Mouse (Mus musculus) small intestine, adult 2 months (tissue): ENCODE data around the gene Ppil3. TPM values are rescaled to one million over a fixed set of nuclear protein-coding genes. Genes with fewer than 3 reads are reported as not detected.

Experiments
- H3K27ac ChIP-seq: fragments of 200-500 bp; 2 replicates; pipeline ENCODE4 v1.5.1; 2012; ENCODE audit warnings: low read depth, low read length, control low read depth, inconsistent platforms; ENCODE audit not compliant: insufficient read depth
- H3K27me3 ChIP-seq: fragments of 200-500 bp; 2 replicates; pipeline ENCODE4 v1.6.1; 2012; ENCODE audit warnings: mild to moderate bottlenecking, moderate library complexity, low read length, inconsistent platforms; ENCODE audit not compliant: control insufficient read depth, insufficient read depth
- H3K36me3 ChIP-seq: fragments of 200-500 bp; 2 replicates; pipeline ENCODE4 v1.6.1; 2012; ENCODE audit warnings: mild to moderate bottlenecking, low read length, control low read depth, inconsistent platforms; ENCODE audit not compliant: control insufficient read depth, insufficient read depth
- H3K4me1 ChIP-seq: fragments of 200-500 bp; 2 replicates; pipeline ENCODE4 v1.6.1; 2012; ENCODE audit warnings: low read length, inconsistent platforms, mixed read lengths; ENCODE audit not compliant: control insufficient read depth, insufficient read depth, insufficient read length
- H3K4me3 ChIP-seq: fragments of 200-500 bp; 2 replicates; pipeline ENCODE4 v1.5.1; 2012; ENCODE audit warnings: low read depth, mild to moderate bottlenecking, control low read depth, inconsistent platforms, low read length, moderate library complexity
- CTCF ChIP-seq: fragments of 200-500 bp; IDR thresholded peaks from 2 replicates; pipeline ENCODE4 v1.5.1; 2012; ENCODE audit warnings: low read depth, mild to moderate bottlenecking, control low read depth, inconsistent platforms, low read length, moderate library complexity, mixed read lengths; ENCODE audit not compliant: insufficient replicate concordance, insufficient read length; ENCODE audit errors: extremely low read depth
- POLR2A ChIP-seq: fragments of 200-500 bp; IDR thresholded peaks from 2 replicates; pipeline ENCODE4 v1.6.1; 2012; ENCODE audit warnings: low read depth, mild to moderate bottlenecking, control low read depth, inconsistent platforms, low read length, moderate library complexity
- WGBS: fragments of 180-500 bp; shearing (Covaris S2); methylation state at CpG from one replicate; pipeline ENCODE4 v1.1.7; 2018; 5-methylcytosine and 5-hydroxymethylcytosine counted together
- polyA plus RNA-seq: library from polyadenylated mRNA; depleted of rRNA; stranded (reverse); fragments of >200 nt; gene quantifications from 2 replicates; pipeline ENCODE4 v1.2.3, GENCODE M21; 2012

Ppil3 gene
- polyA plus RNA-seq, 1 experiment = 6.2 TPM

DNA sequence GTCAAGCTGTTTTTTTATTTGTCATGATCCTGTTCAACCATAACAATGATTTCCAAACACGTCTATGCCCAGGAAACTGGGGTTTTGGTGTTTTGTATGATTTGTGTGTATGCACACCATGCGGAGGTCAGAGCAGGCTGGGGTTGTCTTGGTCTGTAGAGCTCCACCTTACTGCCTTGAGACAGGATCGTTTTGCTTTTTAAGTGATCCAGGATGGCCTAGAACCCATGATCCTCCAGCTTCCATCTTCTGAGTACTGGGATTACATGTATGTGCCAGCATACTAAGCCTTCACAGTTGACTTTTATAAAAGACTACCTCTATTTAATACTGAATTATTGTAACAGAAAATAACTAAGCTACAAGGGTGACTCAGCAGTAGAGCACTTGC, 35.1 kb downstream of the Ppil3 start:
- H3K4me1 ChIP-seq = no peaks in the 10 kb centered on the region
- no peak overlapping the region for H3K27ac ChIP-seq
- H3K27me3 ChIP-seq = no peaks in the 10 kb centered on the region
- 72% methylated on average over 3 of the region's 3 CpGs for WGBS
- peaks cover 60% of the 10 kb centered on the region for H3K36me3 ChIP-seq
- no peak for TF ChIP-seq POLR2A
- no peak for TF ChIP-seq CTCF
- H3K4me3 ChIP-seq = no peak overlapping the region

DNA sequence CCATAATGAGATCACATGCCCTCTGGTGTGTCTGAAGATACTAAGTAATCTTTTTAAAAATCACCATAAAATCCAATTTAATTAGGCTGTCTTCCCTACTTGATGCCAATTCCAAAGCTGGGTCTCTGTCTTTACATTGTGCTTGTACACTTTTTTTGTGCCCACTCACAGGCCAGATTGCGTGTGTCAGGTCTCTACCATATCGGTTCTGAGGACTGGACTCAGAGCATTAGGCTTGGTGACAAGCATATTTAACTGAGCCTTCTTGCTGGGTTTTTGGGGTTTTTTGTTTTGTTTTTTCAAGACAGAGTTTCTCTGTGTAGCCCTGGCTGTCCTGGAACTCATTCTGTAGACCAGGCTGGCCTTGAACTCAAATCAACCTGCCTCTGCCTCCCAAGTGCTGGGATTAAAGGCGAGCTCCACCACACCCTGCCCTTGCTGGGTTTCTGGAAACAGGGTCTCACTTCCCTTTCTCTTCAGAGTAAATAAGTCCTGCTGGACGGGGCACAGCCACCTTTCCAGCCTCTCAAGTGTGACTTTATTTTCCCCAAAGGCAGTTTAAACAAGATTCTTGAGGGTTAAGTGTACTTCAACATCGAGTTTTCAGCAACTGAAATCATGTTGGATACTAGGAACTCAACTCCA, 35.6 kb downstream of the Ppil3 start:
- Histone ChIP-seq H3K27ac (no peak overlapping the region), H3K27me3 (no peaks in the 10 kb centered on the region), H3K4me1 (no peaks in the 10 kb centered on the region), H3K4me3 (no peak overlapping the region), H3K36me3 (peaks cover 56% of the 10 kb centered on the region)
- TF ChIP-seq POLR2A = no peak
- TF ChIP-seq CTCF = no peak
- WGBS = 73% methylated on average over 5 of the region's 5 CpGs

DNA sequence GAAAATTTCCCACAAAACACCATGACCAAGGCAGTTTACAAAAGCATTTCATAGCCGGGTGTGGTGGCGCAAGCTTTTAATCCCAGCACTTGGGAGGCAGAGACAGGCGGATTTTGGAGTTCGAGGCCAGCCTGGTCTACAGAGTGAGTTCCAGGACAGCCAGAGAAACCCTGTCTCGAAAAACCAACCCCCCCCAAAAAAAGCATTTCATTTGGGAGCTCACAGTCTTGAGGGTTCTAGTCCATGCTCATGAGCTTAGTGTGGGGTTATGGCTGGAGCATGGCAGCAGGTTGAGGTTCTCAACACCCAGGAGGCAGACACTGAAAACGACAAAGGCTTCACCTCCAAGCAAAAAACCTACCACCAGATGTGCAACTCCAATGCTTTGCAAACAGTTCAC, 37.1 kb downstream of the Ppil3 start:
- Histone ChIP-seq H3K36me3 (peaks cover 54% of the 10 kb centered on the region), H3K27ac (no peak overlapping the region), H3K27me3 (no peaks in the 10 kb centered on the region), H3K4me3 (no peak overlapping the region), H3K4me1 (no peaks in the 10 kb centered on the region)
- WGBS = 81% methylated on average over 6 of the region's 6 CpGs
- TF ChIP-seq POLR2A (no peak), CTCF (no peak)

DNA sequence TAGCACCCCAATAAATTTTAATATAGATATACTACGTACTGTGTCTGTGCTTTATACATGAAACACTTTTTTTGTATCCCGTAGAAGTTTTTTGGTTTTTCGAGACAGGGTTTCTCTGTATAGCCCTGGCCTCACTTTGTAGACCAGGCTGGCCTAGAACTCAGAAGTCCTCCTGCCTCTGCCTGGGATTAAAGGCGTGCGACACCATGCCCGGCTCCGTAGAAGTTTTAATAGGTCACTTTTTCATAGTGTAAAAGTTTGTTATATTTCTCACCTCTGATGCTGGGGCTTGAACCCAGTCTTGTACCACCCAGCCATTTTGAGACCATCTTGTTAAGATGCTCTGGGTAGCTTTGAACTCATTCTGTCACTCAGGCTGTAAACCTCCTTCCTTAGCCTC, 38.0 kb downstream of the Ppil3 start:
- Histone ChIP-seq H3K27me3 (no peaks in the 10 kb centered on the region), H3K4me3 (no peak overlapping the region), H3K36me3 (peaks cover 55% of the 10 kb centered on the region), H3K27ac (no peak overlapping the region), H3K4me1 (no peaks in the 10 kb centered on the region)
- TF ChIP-seq CTCF (no peak), POLR2A (no peak)
- WGBS = 97% methylated on average over 7 of the region's 7 CpGs

DNA sequence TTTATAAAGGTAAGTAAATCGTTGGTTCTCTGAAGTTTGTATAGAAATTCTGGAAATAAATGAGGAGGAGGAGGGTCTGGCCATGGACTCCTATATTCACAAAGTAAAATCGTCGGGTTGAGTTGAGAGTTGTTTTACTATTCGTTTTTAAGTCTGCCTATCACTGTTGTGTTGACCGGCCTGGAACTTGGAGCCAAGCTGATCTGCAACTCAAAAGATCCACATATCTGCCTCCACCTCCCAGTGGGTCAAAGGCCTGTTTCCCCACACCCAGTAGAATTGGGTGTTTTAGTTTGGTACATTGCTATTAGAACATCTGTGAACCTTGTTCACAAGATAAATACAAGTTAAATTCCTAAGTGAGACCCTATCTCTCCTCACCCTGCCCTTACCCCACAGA, 41.5 kb downstream of the Ppil3 start:
- Histone ChIP-seq H3K27me3 (no peaks in the 10 kb centered on the region), H3K36me3 (peaks cover 60% of the 10 kb centered on the region), H3K4me3 (no peak overlapping the region), H3K4me1 (no peaks in the 10 kb centered on the region), H3K27ac (no peak overlapping the region)
- WGBS = 85% methylated on average over 5 of the region's 5 CpGs
- no peak for TF ChIP-seq POLR2A
- TF ChIP-seq CTCF = no peak

DNA sequence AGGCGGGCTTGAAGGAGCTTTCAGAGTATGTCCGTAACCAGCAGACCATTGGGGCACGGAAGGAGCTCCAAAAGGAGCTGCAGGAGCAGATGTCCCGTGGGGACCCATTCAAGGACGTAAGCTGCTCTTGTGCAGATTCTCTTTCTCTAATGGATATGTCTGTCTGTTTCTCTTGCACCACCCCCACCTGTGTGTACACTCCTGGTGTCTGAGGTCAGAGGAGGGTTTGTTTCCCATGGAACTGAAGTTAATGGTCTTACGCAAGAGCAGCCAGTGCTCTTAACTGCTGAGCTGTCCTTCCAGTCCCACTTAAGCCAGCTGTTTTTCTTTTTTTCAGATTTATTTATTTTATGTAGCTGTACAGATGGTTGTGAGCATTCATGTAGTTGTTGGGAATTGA, 43.9 kb downstream of the Ppil3 start:
- WGBS = 90% methylated on average over 6 of the region's 6 CpGs
- no peak overlapping the region for H3K27ac ChIP-seq
- no peaks in the 10 kb centered on the region for H3K4me1 ChIP-seq
- peaks cover 71% of the 10 kb centered on the region for H3K36me3 ChIP-seq
- no peak for TF ChIP-seq POLR2A
- no peak for TF ChIP-seq CTCF
- no peak overlapping the region for H3K4me3 ChIP-seq
- H3K27me3 ChIP-seq = no peaks in the 10 kb centered on the region

DNA sequence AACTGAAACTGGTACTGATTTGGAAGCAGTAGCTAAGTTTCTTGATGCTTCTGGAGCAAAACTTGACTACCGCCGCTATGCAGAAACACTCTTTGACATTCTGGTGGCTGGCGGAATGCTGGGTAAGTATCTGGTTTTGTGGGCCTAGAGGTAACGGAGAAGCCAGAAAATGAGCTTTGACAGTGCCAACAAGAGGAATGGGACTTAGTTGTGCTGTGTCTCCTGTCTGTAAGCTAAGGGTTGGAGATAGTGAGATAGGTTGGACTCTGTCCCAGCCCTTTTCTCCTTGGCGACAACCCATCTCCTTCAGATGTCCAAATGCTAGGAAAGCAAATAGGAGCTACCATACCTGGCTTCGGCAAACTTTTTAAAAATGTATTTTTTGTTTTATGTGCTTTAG, 47.6 kb downstream of the Ppil3 start:
- Histone ChIP-seq H3K27ac (no peak overlapping the region), H3K36me3 (peaks cover 63% of the 10 kb centered on the region), H3K4me3 (no peak overlapping the region), H3K4me1 (no peaks in the 10 kb centered on the region), H3K27me3 (no peaks in the 10 kb centered on the region)
- 84% methylated on average over 6 of the region's 6 CpGs for WGBS
- no peak for TF ChIP-seq POLR2A
- no peak for TF ChIP-seq CTCF

DNA sequence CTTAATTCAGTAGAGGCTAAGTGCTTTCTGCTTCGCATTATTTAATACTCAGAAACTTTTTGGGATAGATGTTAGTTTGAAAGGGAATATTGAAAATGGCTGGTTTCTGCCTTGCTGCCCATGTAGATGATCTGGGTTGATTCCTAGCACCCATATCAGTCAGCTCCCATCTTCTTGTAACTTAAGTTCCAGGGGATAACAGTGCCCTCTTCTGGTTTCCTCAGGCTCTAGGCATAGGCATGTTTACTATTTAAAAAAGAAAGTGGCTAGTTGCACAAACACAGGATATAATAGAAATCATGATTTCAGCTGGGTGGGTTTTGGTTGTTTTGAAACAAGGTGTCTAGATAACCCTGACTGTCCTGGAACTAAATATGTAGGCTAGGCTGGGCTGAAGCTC, 49.1 kb downstream of the Ppil3 start:
- H3K36me3 ChIP-seq = peaks cover 51% of the 10 kb centered on the region
- no peaks in the 10 kb centered on the region; the same call in 1 of the 2 replicates for H3K4me1 ChIP-seq
- no peak overlapping the region for H3K27ac ChIP-seq
- H3K27me3 ChIP-seq = no peaks in the 10 kb centered on the region
- no peak overlapping the region for H3K4me3 ChIP-seq
- WGBS = 100% methylated on average over 1 of the region's 1 CpGs
- TF ChIP-seq POLR2A (no peak), CTCF (no peak)
